Mouse (Mus musculus) spleen, postnatal 36 days (tissue): ENCODE results near the gene Gm42674.

Experiments
- DNase-seq, 2 experiments: peaks; one replicate each; pipeline ENCODE4 v3.0.0; 2022; ENCODE audit warnings: low spot score in 2 of 2, mixed read lengths in 1 of 2

The Gm42674 gene

DNA sequence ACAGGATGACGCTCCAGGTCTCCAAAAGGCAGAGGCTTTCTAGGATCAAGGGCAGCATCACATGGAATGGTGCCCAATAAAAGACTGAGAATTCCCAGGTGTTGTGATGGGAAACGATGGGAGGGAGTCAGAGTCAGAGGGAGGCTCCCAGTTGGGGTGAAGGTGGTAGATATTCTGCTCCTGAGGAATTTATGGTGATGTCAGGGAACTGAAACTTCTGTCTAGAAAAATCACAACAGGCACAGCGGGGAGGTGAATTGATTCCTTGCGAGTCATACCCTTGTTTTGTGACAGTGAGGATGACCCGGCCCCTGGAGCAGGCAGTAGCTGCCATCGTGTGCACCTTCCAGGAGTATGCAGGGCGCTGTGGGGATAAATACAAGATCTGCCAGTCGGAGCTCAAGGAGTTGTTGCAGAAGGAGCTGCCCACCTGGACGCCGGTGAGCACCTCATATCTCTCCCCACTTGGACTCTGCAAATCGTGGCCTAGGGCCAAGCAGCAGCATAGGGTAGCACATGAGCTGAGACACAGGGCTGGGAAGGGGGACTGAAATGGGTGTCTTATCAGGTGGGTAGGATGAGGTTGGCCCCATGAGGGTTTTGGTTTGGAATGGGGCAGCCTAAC lies at the start of gene Gm42674:
Gm42674 (plus strand) TSS at position 419 of the 625 bp plus-strand sequence.
- DNase-seq: no peak

DNA sequence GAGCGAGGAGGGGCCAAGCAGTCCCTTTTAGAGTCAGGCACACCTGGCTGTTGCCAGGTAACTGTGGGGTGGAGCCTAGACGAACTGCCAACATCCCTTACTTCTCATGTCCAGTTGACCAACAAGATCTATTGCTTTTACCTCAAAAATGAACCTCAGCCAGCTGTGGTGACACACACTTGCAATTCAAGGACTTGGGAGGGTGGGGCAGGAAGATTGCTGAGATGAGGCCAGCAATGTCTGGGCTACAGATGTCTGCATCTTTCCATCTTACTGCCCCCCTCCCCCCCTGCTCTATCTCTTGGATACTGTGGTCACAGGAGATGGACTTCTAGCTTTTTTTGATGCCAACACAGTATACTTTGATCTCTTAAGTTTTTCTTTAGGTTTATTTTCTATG lies 49.5 kb upstream of the Gm42674 start:
- no peak for DNase-seq

- no peak for DNase-seq
Measured at GRCm38 (mm10) chr3:90555954-90556353, 45.8 kb upstream of the Gm42674 start.

DNA sequence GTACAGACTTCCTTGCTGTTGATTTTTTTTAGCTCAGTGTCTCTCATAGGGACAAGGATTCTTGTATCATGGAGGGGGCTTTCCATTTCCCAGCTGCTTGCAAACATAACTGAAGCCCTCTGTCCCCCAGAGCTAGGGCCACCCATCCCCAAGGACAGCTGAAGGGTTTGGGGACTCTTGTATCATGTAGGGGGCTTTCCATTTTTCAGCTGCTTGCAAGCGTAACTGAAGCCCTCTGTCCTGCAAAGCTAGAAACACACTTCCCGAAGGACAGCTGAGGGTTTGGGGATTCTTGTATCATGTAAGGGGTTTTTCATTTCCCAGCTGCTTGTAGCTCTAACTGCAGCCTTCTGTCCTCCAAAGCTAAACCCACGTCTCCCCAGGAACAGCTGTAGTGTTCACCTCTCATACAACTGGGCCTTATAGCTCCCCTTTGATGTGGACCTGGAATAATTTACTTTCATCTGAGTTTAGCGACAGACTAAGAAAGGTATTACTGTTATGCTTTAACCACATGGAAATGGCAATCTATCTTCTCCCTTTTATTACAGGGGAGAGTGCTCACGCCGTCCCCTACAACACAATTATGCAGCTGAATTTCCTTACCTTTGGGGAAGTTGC lies 41.6 kb upstream of the Gm42674 start, which contains the start of gene S100a3:
S100a3 (plus strand) TSS at position 571 of the 621 bp plus-strand sequence.
- no peak for DNase-seq

DNA sequence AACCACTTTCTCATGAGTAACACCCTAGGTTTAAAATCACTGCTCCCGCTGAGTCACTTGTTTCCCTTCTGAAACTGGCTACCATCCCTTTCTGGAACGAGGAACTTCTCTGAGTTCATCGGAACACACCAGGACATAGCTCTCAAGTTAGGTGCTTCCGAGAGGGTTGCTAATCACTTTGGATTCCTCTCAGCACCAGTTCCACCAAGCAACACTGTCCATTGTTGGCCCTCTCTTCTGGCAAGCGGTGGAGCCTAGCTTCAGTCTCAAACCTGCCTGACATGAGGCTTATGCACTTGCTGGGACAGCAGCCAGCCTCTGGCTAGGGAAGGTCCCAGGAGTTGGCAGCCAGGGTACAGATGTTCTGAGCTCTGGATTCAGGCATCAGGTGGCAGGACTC lies 27.0 kb upstream of the Gm42674 start:
- DNase-seq: no peak

DNA sequence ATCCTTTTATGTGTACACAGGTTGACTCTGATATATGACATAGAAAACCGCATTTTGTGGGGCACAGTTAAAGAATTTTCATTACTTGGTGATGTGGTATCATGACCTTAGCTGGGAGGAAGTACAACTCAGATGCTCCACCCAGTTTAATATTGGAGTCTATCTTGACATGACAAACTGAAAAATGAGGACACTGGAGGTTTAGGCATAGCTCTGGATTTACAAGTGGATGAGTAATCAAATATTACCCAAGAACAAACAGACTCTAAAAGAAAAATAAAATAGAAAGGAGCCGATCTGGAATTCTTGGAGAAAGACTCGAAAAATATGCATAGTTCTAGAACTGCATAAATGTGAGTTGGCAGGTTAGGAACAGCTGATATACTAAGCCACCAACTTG lies 26.4 kb upstream of the Gm42674 start:
- DNase-seq: no peak

- DNase-seq: no peak
Measured at GRCm38 (mm10) chr3:90576351-90577001, 25.2 kb upstream of the Gm42674 start.

GRCm38 (mm10) chr3:90579433-90579832 lies 22.3 kb upstream of the Gm42674 start:
- no peak for DNase-seq

- no peak for DNase-seq
Measured at GRCm38 (mm10) chr3:90581141-90581540, 20.6 kb upstream of the Gm42674 start.

DNA sequence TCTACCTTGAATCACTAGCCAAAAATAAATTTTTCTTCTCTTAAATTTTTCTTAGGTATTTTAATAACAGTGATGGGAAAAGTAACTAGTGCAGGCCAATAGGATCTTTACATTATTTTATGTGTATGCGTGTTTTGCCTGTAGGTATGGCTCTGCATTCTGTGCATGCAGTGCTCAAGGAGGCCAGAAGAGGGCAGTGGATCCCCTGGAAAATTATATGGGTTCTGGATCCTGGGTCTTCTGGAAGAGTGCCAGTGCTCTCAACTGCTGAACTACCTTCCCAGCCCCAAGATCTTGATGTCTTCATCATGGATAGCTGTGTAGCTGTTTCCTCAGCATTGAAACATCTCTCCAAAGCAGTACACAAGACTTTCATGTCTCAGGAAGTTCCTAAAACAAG lies 19.5 kb upstream of the Gm42674 start:
- DNase-seq: no peak

DNA sequence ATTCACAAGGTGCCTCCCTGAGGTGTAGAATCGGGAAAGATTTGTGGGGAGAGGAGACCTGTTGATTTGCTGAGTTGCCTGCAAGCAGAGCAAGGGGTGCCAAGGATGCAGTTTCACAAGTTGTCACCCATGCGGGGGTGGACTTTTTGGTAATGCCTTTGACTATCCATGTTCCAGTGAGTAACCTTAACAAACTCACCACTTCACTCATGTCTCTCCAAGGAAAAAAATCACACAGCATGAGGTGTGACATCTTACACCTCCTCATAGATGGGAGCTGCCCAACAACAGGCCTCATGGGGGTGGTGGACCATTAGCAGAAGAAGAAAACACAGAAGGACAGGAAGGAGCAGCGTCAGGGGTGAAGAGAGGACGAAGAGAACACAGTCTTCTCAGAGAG lies 19.1 kb upstream of the Gm42674 start:
- DNase-seq: no peak

GRCm38 (mm10) chr3:90583893-90584292 lies 17.8 kb upstream of the Gm42674 start:
- DNase-seq: no peak

GRCm38 (mm10) chr3:90585595-90585994 lies 16.1 kb upstream of the Gm42674 start:
- DNase-seq: peak; percentile 51 to 54

- DNase-seq: peak in 1 of 2 experiments; percentile 35
Measured at GRCm38 (mm10) chr3:90586016-90586643, 15.6 kb upstream of the Gm42674 start.

- peak; percentile 94 to 95 for DNase-seq
Measured at GRCm38 (mm10) chr3:90586906-90587305, 14.8 kb upstream of the Gm42674 start.

DNA sequence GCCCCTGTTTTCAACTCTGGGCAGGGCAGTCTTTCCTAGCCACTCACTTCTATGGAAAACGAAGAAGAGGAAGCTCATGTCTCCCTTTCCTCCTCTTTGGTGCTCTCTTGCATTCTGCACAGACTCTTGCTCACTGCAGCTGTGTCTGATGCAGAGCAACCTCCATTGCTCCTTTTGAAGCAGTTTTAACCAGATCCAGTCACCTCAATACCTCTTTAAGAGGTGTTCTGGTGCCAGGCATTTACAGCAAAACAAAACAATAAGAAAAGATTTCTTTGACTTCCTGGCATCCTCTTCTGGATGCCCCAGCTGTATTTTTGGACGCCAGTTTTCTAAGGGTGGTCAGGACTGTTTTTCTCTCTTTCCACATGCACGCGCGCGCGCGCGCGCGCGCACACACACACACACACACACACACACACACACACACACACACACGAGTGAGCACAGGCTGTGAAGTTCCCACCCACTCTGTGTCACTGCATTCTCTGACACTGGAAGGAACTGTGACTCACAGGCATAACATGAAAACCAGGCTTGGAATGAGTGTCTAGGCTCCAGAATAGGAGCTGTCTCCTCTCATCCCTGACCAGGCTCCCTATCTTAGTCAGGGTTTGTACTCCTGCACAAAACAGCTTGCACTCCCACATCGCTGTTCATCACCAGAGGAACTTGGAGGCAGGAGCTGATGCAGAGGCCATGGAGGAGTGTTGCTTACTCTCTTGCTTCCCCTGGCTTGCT lies 14.2 kb upstream of the Gm42674 start:
- DNase-seq: peak; percentile 40 to 50

DNA sequence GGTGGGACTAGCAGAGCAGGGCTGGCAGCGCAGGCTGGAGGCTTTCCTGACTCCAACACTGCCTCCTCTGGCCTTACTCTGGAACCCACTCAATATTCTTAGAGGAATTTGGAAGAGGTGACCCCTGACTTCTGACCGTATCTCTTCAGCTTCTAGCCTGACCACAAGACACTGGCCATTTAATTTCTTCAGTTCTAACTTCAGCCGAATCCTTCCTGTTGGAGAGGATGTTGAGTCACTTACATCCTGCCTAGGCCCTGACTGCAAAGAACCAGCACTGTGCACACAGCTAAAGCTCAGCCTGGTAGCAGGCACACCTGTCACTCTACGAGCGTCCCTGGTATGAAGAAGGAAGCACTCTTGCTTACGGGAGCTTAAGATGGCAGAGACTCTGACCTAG lies 12.3 kb upstream of the Gm42674 start:
- DNase-seq: peak; percentile 28 to 32

GRCm38 (mm10) chr3:90589947-90590346 lies 11.8 kb upstream of the Gm42674 start, which contains the start of gene S100a2:
Gene S100a2, plus strand, starts transcription at chr3:90590247.
- no peak for DNase-seq

- no peak for DNase-seq
Measured at GRCm38 (mm10) chr3:90594466-90594865, 7.2 kb upstream of the Gm42674 start.

DNA sequence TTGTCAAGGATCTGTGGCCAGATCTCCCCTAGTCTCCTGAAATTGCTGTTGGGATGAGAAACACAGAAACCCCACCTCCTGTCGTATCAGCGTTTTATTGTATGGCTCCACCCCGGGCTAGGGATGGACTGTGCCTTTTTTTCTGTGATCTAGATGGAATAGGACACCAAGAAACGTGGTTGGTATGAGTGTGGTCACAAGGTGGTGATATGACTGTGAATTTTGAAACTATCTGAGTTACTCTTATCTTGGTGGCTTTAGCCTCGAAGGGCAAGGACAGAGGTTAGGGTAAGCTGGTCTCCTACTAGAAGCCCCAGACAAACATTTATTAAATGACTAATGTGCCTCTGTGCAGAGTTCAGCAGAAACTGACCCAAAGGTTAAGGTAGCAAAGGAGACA lies 6.1 kb upstream of the Gm42674 start:
- no peak for DNase-seq

- DNase-seq: no peak
Measured at GRCm38 (mm10) chr3:90596810-90597209, 4.9 kb upstream of the Gm42674 start.

GRCm38 (mm10) chr3:90597736-90598135 lies 4.0 kb upstream of the Gm42674 start:
- no peak for DNase-seq
